Mouse (Mus musculus) layer of hippocampus, adult 11-12 months (tissue): ENCODE data around the gene Commd3.

Source experiments
- DNase-seq: peaks from one replicate; pipeline ENCODE4 v3.0.0; 2022; ENCODE audit warnings: low spot score

Gene Commd3

GRCm38 (mm10) chr2:18722208-18722830 lies 50.1 kb downstream of the Commd3 start:
- no peak for DNase-seq

DNA sequence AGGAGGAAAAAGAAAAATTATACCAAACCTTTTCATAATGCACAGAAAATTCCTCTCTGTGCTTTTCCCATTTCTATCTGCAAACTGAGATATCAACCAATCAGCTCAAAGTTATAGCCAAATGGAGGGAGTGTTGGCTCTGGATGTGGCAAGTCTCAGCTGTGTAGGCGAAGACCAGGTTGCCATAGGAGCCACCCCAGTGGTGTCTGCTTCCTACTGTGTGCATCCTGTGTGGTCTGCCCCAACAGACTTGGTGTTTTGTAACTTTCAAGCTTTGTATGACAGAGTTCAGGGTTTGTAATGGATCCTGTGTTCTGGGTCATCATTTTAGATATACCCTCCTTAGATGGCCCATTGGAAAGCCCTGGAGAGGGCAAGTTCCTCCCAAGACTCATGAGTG lies 52.3 kb downstream of the Commd3 start:
- DNase-seq, result no peak
